Mouse (Mus musculus): ENCODE measurements around the gene Trnp1. TPM values are rescaled to one million over a fixed set of nuclear protein-coding genes. Genes with fewer than 3 reads are reported as not detected.

Trnp1 gene
- total and polyA plus RNA-seq, 2 experiments = 0.05 TPM; not detected in 1

- no peaks in the 10 kb centered on the region for H3K79me2 ChIP-seq (ENCODE audit: control insufficient read depth, insufficient read depth, low read length)
- no peak for DNase-seq (ENCODE audit: extremely low read depth, low read depth, low spot score)
- no peak overlapping the region for H3K9ac ChIP-seq (ENCODE audit: low read depth, low read length)
- no peak overlapping the region for H3K27ac ChIP-seq (replicated peaks; ENCODE audit: insufficient read depth, low read depth, low read length)
- 74% methylated on average over 7 of the region's 7 CpGs for WGBS
- H3K4me3 ChIP-seq (ENCODE audit: insufficient read depth, low read depth, low read length) = no peak overlapping the region
- TF ChIP-seq POLR2A (IDR thresholded peaks at IDR 0.05; ENCODE audit: extremely low read depth, insufficient read depth, low read length) (no peak), CTCF (IDR thresholded peaks at IDR 0.05; ENCODE audit: low read depth, low read length) (no peak)
- H3K36me3 ChIP-seq (ENCODE audit: control insufficient read depth, insufficient read depth, low read length) = no peaks in the 10 kb centered on the region
- H3K4me1 ChIP-seq (ENCODE audit: control insufficient read depth, insufficient read depth, low read length) = no peaks in the 10 kb centered on the region
- no peaks in the 10 kb centered on the region for H3K27me3 ChIP-seq (ENCODE audit: control insufficient read depth, insufficient read depth, low read length)
Measured at GRCm38 (mm10) chr4:133452433-133452832, 45.9 kb downstream of the Trnp1 start.

GRCm38 (mm10) chr4:133451536-133451935 lies 46.8 kb downstream of the Trnp1 start:
- Histone ChIP-seq H3K27me3 (ENCODE audit: control insufficient read depth, insufficient read depth, low read length) (no peaks in the 10 kb centered on the region), H3K4me3 (ENCODE audit: insufficient read depth, low read depth, low read length) (no peak overlapping the region), H3K9ac (ENCODE audit: low read depth, low read length) (no peak overlapping the region), H3K36me3 (ENCODE audit: control insufficient read depth, insufficient read depth, low read length) (no peaks in the 10 kb centered on the region), H3K27ac (replicated peaks; ENCODE audit: insufficient read depth, low read depth, low read length) (no peak overlapping the region), H3K4me1 (ENCODE audit: control insufficient read depth, insufficient read depth, low read length) (no peaks in the 10 kb centered on the region), H3K79me2 (ENCODE audit: control insufficient read depth, insufficient read depth, low read length) (no peaks in the 10 kb centered on the region)
- peak; percentile 40 for DNase-seq (ENCODE audit: extremely low read depth, low read depth, low spot score)
- 6% methylated on average over 10 of the region's 10 CpGs for WGBS
- TF ChIP-seq POLR2A (IDR thresholded peaks at IDR 0.05; ENCODE audit: extremely low read depth, insufficient read depth, low read length) (no peak), CTCF (IDR thresholded peaks at IDR 0.05; ENCODE audit: low read depth, low read length) (peak; percentile 84)

- Histone ChIP-seq H3K4me3 (ENCODE audit: insufficient read depth, low read depth, low read length) (no peak overlapping the region), H3K27me3 (ENCODE audit: control insufficient read depth, insufficient read depth, low read length) (no peaks in the 10 kb centered on the region), H3K9ac (ENCODE audit: low read depth, low read length) (no peak overlapping the region), H3K79me2 (ENCODE audit: control insufficient read depth, insufficient read depth, low read length) (no peaks in the 10 kb centered on the region), H3K27ac (replicated peaks; ENCODE audit: insufficient read depth, low read depth, low read length) (no peak overlapping the region), H3K36me3 (ENCODE audit: control insufficient read depth, insufficient read depth, low read length) (no peaks in the 10 kb centered on the region), H3K4me1 (ENCODE audit: control insufficient read depth, insufficient read depth, low read length) (no peaks in the 10 kb centered on the region)
- WGBS = 18% methylated on average over 13 of the region's 13 CpGs
- DNase-seq (ENCODE audit: extremely low read depth, low read depth, low spot score) = no peak
- TF ChIP-seq POLR2A (IDR thresholded peaks at IDR 0.05; ENCODE audit: extremely low read depth, insufficient read depth, low read length) (no peak), CTCF (IDR thresholded peaks at IDR 0.05; ENCODE audit: low read depth, low read length) (peak; percentile 90)
Measured at GRCm38 (mm10) chr4:133449726-133450125, 48.6 kb downstream of the Trnp1 start.

- Histone ChIP-seq H3K4me1 (ENCODE audit: control insufficient read depth, insufficient read depth, low read length) (no peaks in the 10 kb centered on the region), H3K9ac (ENCODE audit: low read depth, low read length) (no peak overlapping the region), H3K36me3 (ENCODE audit: control insufficient read depth, insufficient read depth, low read length) (no peaks in the 10 kb centered on the region), H3K4me3 (ENCODE audit: insufficient read depth, low read depth, low read length) (no peak overlapping the region), H3K27ac (replicated peaks; ENCODE audit: insufficient read depth, low read depth, low read length) (no peak overlapping the region), H3K79me2 (ENCODE audit: control insufficient read depth, insufficient read depth, low read length) (no peaks in the 10 kb centered on the region), H3K27me3 (ENCODE audit: control insufficient read depth, insufficient read depth, low read length) (no peaks in the 10 kb centered on the region)
- 80% methylated on average over 8 of the region's 8 CpGs for WGBS
- TF ChIP-seq CTCF (IDR thresholded peaks at IDR 0.05; ENCODE audit: low read depth, low read length) (no peak), POLR2A (IDR thresholded peaks at IDR 0.05; ENCODE audit: extremely low read depth, insufficient read depth, low read length) (no peak)
- DNase-seq (ENCODE audit: extremely low read depth, low read depth, low spot score) = no peak
Measured at GRCm38 (mm10) chr4:133448708-133449388, 49.5 kb downstream of the Trnp1 start.

DNA sequence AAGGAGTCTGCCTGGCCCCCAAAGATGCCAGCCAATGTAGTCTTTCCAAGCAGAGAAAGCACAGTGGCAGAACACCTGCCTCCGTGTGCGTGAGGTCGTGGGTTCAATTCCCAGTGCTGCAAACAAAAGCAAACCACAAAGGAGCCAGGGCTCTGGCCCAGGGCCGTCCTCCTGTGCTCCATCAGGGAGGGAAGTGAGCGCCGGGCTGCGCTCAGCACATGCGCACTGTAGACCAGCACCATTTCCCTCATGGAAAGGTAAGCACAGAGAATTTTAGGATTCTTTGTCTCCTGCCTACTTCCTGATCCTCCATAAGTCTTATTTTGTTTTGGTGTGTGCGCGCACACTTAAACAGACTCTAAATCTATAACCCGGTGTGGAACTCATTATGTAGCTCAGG lies 50.4 kb downstream of the Trnp1 start:
- H3K27me3 ChIP-seq (ENCODE audit: control insufficient read depth, insufficient read depth, low read length) = no peaks in the 10 kb centered on the region
- TF ChIP-seq CTCF (IDR thresholded peaks at IDR 0.05; ENCODE audit: low read depth, low read length) (no peak), POLR2A (IDR thresholded peaks at IDR 0.05; ENCODE audit: extremely low read depth, insufficient read depth, low read length) (no peak)
- no peaks in the 10 kb centered on the region for H3K4me1 ChIP-seq (ENCODE audit: control insufficient read depth, insufficient read depth, low read length)
- H3K4me3 ChIP-seq (ENCODE audit: insufficient read depth, low read depth, low read length) = no peak overlapping the region
- DNase-seq (ENCODE audit: extremely low read depth, low read depth, low spot score) = no peak
- H3K36me3 ChIP-seq (ENCODE audit: control insufficient read depth, insufficient read depth, low read length) = no peaks in the 10 kb centered on the region
- 86% methylated on average over 11 of the region's 11 CpGs for WGBS
- no peak overlapping the region for H3K9ac ChIP-seq (ENCODE audit: low read depth, low read length)
- H3K79me2 ChIP-seq (ENCODE audit: control insufficient read depth, insufficient read depth, low read length) = no peaks in the 10 kb centered on the region
- H3K27ac ChIP-seq (replicated peaks; ENCODE audit: insufficient read depth, low read depth, low read length) = no peak overlapping the region

DNA sequence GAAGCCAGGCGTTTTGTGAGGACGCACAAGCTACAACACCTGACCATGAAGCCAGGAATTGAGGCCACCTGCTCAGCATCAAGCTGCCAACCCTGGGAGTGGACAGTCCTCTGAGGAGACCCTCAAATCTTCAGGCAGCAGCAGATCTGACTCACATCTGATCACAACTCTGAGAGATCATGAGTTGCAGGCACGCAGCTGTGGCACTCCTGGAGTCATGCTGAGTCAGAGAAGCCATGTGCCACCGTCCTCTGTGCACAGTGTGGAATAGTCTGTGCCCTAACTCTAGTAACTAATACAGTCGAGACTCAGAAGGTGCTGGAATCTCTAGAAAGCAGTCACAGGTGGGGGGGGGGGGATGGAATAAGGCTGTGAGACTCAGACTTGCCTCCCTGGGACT lies 51.0 kb downstream of the Trnp1 start:
- no peaks in the 10 kb centered on the region for H3K4me1 ChIP-seq (ENCODE audit: control insufficient read depth, insufficient read depth, low read length)
- no peak overlapping the region for H3K4me3 ChIP-seq (ENCODE audit: insufficient read depth, low read depth, low read length)
- WGBS = 66% methylated on average over 5 of the region's 5 CpGs
- H3K27ac ChIP-seq (replicated peaks; ENCODE audit: insufficient read depth, low read depth, low read length) = no peak overlapping the region
- DNase-seq (ENCODE audit: extremely low read depth, low read depth, low spot score) = no peak
- no peaks in the 10 kb centered on the region for H3K36me3 ChIP-seq (ENCODE audit: control insufficient read depth, insufficient read depth, low read length)
- no peak overlapping the region for H3K9ac ChIP-seq (ENCODE audit: low read depth, low read length)
- no peak for TF ChIP-seq POLR2A (IDR thresholded peaks at IDR 0.05; ENCODE audit: extremely low read depth, insufficient read depth, low read length)
- TF ChIP-seq CTCF (IDR thresholded peaks at IDR 0.05; ENCODE audit: low read depth, low read length) = no peak
- H3K79me2 ChIP-seq (ENCODE audit: control insufficient read depth, insufficient read depth, low read length) = no peaks in the 10 kb centered on the region
- H3K27me3 ChIP-seq (ENCODE audit: control insufficient read depth, insufficient read depth, low read length) = no peaks in the 10 kb centered on the region

Measured in liver, adult 2 months (tissue).